Mouse (Mus musculus) lung, embryonic 15.5 days (tissue): ENCODE data around the gene Pfkp. TPM values are rescaled to one million over a fixed set of nuclear protein-coding genes. Genes with fewer than 3 reads are reported as not detected.

Source experiments
- ATAC-seq: fragments of 200-750 bp; cut with Nextera tagmentation; 2 replicates; pipeline ENCODE4 v1.8.0; 2017; ENCODE audit warnings: moderate number of reproducible peaks, borderline replicate concordance; ENCODE audit not compliant: low FRiP score, low TSS enrichment; ENCODE audit errors: extremely low read depth
- H3K27ac ChIP-seq: fragments of 300-500 bp; sonication (generic); 2 replicates; pipeline ENCODE4 v1.5.1; 2015; ENCODE audit warnings: moderate library complexity, mild to moderate bottlenecking, inconsistent platforms
- H3K27me3 ChIP-seq: fragments of 300-500 bp; sonication (generic); 2 replicates; pipeline ENCODE4 v1.6.1; 2015; ENCODE audit warnings: inconsistent platforms
- H3K36me3 ChIP-seq: fragments of 300-500 bp; sonication (generic); 2 replicates; pipeline ENCODE4 v1.6.1; 2015; ENCODE audit warnings: inconsistent platforms
- H3K4me1 ChIP-seq: fragments of 300-500 bp; sonication (generic); 2 replicates; pipeline ENCODE4 v1.6.1; 2015; ENCODE audit warnings: inconsistent platforms
- H3K4me2 ChIP-seq: fragments of 300-500 bp; sonication (generic); 2 replicates; pipeline ENCODE4 v1.6.1; 2015; ENCODE audit warnings: inconsistent platforms, mild to moderate bottlenecking, moderate library complexity
- H3K4me3 ChIP-seq: fragments of 300-500 bp; sonication (generic); 2 replicates; pipeline ENCODE4 v1.5.1; 2015; ENCODE audit warnings: mild to moderate bottlenecking, inconsistent platforms
- H3K9ac ChIP-seq: fragments of 300-500 bp; sonication (generic); 2 replicates; pipeline ENCODE4 v1.6.1; 2015; ENCODE audit warnings: inconsistent platforms
- H3K9me3 ChIP-seq: fragments of 300-500 bp; sonication (generic); 2 replicates; pipeline ENCODE4 v1.6.1; 2016; ENCODE audit warnings: inconsistent platforms
- whole genome bisulfite sequencing: fragments of 180-500 bp; shearing (Covaris S2); methylation state at CpG from one replicate; pipeline ENCODE4 v1.1.7; 2015; 5-methylcytosine and 5-hydroxymethylcytosine counted together
- polyA plus RNA-seq: library from polyadenylated mRNA; unstranded; fragments of >200 nt; fragmentation: Nextera tagmentation; extraction: Ambion mirVana; gene quantifications from 2 replicates; pipeline ENCODE4 v1.2.1, GENCODE M21; 2015

Gene Pfkp
- polyA plus RNA-seq, 1 experiment from 2014 or later, result 31.2 TPM

DNA sequence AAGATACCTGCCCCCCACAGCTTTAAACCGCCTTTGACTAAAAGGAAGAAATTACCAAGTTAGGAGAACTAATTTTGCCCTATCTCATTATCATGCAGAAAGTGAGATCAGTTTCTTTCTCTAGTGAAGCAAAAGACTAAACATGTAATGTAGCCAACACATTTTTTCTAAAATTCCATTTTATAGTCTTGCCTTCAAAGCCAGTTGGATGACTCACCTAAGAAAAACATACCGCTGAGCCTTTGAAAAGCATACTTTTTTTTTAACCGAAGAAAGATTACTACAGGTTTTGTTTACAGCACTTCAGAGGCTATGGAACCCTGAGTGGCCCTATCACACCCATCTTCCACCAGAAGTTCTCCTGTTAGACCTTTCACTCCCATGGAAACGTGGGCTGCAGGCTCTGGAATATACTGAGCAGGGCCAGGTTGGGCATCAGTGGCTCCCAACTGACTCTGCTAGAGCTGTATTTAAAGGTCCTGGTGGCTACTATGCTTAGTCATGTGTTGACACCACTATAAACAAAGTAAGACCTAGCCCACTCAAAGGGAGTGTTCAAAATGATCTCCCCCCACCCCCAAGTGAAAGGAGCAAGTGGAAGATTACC, 22.0 kb downstream of the Pfkp start:
- Histone ChIP-seq H3K9me3 (no peaks in the 10 kb centered on the region), H3K4me3 (no peak overlapping the region), H3K9ac (no peak overlapping the region), H3K4me2 (no peak overlapping the region), H3K36me3 (no peaks in the 10 kb centered on the region), H3K4me1 (no peaks in the 10 kb centered on the region), H3K27ac (no peak overlapping the region), H3K27me3 (no peaks in the 10 kb centered on the region)
- WGBS, result 56% methylated on average over 4 of the region's 4 CpGs
- no peak for ATAC-seq

DNA sequence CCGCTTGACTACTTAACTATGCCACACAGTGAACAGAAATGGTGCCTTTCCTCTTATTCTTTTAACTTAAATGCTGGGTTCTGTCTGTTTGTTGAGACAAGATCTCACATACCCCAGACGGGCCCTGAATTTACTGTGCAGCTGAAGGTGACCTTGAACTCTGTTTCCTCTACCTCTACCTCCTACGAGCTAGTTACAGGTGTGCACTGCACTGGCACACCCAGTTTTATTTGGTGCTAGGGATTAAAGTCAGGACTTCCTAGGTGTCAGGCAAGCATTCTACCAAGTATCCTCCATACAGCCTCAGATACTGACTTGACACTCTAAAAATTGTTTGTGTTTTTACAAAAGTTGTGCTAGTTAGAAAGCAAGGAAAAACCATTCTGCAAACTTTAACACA, 22.6 kb downstream of the Pfkp start:
- no peak overlapping the region for H3K9ac ChIP-seq
- no peak overlapping the region for H3K4me3 ChIP-seq
- H3K9me3 ChIP-seq, result no peaks in the 10 kb centered on the region
- no peaks in the 10 kb centered on the region for H3K36me3 ChIP-seq
- 64% methylated on average over 3 of the region's 3 CpGs for WGBS
- H3K27ac ChIP-seq, result no peak overlapping the region
- no peaks in the 10 kb centered on the region for H3K4me1 ChIP-seq
- H3K4me2 ChIP-seq, result no peak overlapping the region
- no peak for ATAC-seq
- no peaks in the 10 kb centered on the region for H3K27me3 ChIP-seq

DNA sequence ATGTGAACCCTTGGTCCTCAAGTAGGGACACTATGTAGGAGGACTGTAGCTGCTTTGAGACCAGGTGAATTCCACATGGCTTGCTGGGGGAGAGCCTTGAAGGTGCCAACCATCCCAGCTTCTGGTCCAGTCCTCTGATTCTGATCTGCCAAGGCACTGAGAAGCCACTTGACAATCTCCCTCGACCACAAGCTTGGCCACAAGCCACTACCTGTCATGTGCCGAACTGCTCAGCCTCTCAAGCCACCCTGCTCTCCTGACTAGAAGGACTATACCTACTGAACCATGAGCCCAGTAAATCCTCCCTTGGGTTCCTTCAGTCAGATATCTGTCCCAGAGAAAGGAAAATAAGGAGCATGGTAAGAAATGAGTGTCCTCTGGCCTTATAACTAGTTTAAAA, 24.0 kb downstream of the Pfkp start:
- Histone ChIP-seq H3K4me3 (no peak overlapping the region), H3K36me3 (no peaks in the 10 kb centered on the region), H3K4me1 (no peaks in the 10 kb centered on the region), H3K9ac (no peak overlapping the region), H3K9me3 (no peaks in the 10 kb centered on the region), H3K4me2 (no peak overlapping the region), H3K27ac (no peak overlapping the region), H3K27me3 (no peaks in the 10 kb centered on the region)
- 52% methylated on average over 2 of the region's 2 CpGs for WGBS
- ATAC-seq, result no peak

DNA sequence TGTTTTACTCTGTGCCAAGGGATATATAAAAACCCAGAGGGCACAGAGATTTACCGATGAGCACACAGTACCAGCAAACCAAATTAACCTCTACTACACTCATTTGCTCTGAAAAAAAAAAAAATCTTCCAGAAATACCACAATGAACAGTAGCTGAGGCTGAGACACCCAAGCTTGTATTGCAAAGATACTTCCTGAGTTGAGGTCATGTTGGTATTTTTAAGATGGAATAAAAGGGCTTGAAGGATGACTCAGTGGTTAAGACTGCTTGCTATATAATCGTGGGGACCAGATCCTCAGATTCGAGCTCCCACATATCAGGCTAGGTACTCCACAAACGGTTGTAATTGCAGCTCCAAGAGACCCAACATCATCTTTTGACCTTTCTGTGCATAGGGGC, 24.5 kb downstream of the Pfkp start:
- H3K9me3 ChIP-seq, result no peaks in the 10 kb centered on the region
- no peak for ATAC-seq
- no peak overlapping the region for H3K9ac ChIP-seq
- WGBS, result 74% methylated on average over 4 of the region's 4 CpGs
- H3K4me2 ChIP-seq, result no peak overlapping the region
- H3K4me3 ChIP-seq, result no peak overlapping the region
- no peaks in the 10 kb centered on the region for H3K27me3 ChIP-seq
- H3K4me1 ChIP-seq, result no peaks in the 10 kb centered on the region
- H3K36me3 ChIP-seq, result no peaks in the 10 kb centered on the region
- H3K27ac ChIP-seq, result no peak overlapping the region

DNA sequence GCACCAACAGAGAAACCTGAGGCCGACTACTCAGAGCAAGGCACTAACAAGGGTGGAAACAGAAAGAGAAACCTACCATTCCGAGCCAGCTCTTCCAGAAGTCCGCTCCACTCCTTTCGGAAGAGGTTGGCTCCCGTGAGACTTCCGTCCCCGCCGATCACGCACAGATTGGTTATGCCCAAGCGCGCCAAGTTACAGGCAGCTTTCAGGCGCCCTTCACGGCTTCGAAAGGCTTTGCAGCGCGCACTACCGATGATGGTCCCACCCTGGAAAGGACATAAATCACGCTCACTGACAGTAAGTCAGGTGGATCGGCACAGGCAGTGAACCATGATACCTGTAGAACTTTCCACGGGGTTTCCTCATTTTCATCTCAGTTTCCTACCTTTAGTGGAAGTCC, 26.7 kb downstream of the Pfkp start:
- 95% methylated on average over 20 of the region's 20 CpGs for WGBS
- Histone ChIP-seq H3K9ac (no peak overlapping the region), H3K4me1 (no peaks in the 10 kb centered on the region), H3K27me3 (no peaks in the 10 kb centered on the region), H3K36me3 (no peaks in the 10 kb centered on the region), H3K4me3 (no peak overlapping the region), H3K9me3 (no peaks in the 10 kb centered on the region), H3K27ac (no peak overlapping the region), H3K4me2 (no peak overlapping the region)
- ATAC-seq, result no peak

DNA sequence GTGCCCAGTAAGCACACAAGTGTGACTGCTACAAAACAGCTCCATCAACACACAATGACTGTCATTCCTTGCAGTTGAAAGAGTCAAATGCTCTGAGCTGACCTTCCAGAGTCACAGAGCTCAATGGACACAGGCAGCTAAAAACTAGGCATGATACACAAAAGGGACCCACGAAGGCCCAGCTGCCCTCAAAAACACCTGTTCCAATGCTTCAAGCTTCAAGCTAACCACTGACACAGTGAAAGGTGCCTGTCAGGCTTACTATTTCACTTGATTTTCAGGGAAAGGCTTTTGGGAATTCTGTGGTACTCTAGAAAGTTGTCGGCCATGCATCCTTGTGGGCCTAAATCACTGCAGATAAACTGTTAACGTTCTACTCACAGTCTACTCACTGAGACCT, 28.3 kb downstream of the Pfkp start:
- Histone ChIP-seq H3K4me3 (no peak overlapping the region), H3K4me1 (no peaks in the 10 kb centered on the region), H3K9ac (no peak overlapping the region), H3K27ac (no peak overlapping the region), H3K9me3 (no peaks in the 10 kb centered on the region), H3K36me3 (no peaks in the 10 kb centered on the region), H3K27me3 (no peaks in the 10 kb centered on the region), H3K4me2 (no peak overlapping the region)
- WGBS, result 76% methylated on average over 3 of the region's 3 CpGs
- ATAC-seq, result no peak

DNA sequence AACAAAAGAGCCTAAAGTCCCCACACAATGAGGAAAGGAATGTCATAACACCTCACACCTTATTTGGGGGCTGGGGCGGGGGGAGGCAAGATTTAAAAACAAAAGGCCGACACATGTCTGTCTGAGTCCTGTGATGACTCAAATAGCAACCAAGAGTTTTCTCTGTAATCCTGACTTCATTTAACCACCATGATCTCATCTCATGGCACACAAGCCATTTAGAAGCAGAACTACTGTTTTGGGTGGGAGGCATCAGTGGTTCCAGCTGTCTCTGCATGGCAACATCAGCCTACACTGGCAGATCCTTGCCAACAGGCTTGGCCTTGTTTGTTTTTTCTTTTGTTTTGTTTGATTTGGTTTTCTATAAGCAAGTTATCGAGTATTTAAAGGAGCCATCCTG, 29.9 kb downstream of the Pfkp start:
- Histone ChIP-seq H3K4me2 (no peak overlapping the region), H3K27ac (no peak overlapping the region), H3K9me3 (no peaks in the 10 kb centered on the region), H3K9ac (no peak overlapping the region), H3K27me3 (no peaks in the 10 kb centered on the region), H3K36me3 (no peaks in the 10 kb centered on the region), H3K4me3 (no peak overlapping the region), H3K4me1 (no peaks in the 10 kb centered on the region)
- 89% methylated on average over 3 of the region's 3 CpGs for WGBS
- ATAC-seq, result no peak

DNA sequence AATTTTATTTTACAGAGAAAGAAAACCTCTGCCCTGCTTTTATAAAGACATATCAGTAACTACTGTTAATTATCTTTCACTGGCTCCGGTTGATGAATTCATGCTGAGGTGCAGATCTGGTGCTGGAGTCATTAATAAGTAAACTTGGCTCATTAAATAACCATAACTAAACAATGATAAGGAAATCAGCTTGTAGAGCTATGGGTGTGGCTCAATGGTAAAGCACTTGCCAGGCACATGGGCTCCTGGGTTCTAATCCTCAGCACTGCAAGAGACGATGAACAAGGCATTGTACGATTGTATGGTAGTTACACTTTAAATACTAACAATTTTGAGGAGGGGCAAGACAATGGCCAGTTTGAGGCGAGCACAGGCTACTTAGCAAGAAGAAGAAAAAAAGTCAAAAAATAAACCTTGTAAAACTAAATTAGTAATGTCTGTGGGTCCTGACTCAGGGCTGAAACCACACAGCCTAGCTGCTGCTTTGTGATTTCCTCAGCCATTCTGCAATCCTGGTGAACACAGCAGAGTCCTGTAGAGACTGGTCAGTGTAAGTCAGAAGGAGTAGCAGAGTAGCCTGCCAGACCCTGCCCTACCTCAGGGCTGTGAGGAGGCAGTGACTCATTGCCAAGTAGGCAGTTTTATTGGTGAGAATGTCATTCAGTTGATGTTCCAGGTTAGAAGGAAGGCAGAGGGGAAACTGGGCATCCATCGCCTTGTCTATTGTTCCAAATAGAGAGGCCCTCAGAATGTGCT, 34.7 kb downstream of the Pfkp start:
- Histone ChIP-seq H3K4me3 (no peak overlapping the region), H3K9me3 (no peaks in the 10 kb centered on the region), H3K27ac (no peak overlapping the region), H3K4me2 (no peak overlapping the region), H3K9ac (no peak overlapping the region), H3K27me3 (no peaks in the 10 kb centered on the region), H3K36me3 (no peaks in the 10 kb centered on the region), H3K4me1 (no peaks in the 10 kb centered on the region)
- no peak for ATAC-seq
- 84% methylated on average over 5 of the region's 5 CpGs for WGBS

DNA sequence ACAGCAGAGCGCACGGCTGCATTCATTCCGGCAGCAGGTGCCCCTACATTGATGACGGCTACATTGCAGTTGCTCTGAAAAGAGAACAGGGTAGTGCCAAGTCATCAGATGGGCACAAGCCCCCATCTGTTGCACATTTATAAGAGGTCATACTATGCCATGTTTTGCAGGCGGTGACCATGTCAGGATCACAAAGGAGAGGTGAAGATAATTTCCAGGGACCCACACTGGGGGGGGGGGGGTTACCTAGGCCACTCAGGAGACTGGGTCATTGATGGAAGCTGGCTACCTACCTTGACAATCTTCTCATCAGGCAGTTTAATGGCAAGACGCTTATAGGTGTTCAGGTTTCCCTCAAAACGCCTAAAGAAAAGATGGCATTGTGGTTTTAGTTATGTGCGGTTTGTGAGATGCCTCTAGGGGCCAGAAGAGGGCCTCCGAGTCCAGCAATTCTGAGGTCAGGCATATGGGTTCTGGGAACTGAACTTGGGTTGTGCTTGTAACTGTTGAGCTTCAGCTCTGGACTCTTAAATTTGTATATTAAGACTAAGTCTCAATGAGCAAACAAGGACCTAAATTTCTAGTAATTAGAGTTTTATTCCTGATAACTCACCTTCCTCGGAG, 45.7 kb downstream of the Pfkp start:
- no peak overlapping the region for H3K4me2 ChIP-seq
- no peaks in the 10 kb centered on the region for H3K4me1 ChIP-seq
- H3K27me3 ChIP-seq, result no peaks in the 10 kb centered on the region
- no peak overlapping the region for H3K27ac ChIP-seq
- H3K36me3 ChIP-seq, result no peaks in the 10 kb centered on the region
- ATAC-seq, result no peak
- no peaks in the 10 kb centered on the region for H3K9me3 ChIP-seq
- 80% methylated on average over 10 of the region's 10 CpGs for WGBS
- no peak overlapping the region for H3K9ac ChIP-seq
- no peak overlapping the region for H3K4me3 ChIP-seq

DNA sequence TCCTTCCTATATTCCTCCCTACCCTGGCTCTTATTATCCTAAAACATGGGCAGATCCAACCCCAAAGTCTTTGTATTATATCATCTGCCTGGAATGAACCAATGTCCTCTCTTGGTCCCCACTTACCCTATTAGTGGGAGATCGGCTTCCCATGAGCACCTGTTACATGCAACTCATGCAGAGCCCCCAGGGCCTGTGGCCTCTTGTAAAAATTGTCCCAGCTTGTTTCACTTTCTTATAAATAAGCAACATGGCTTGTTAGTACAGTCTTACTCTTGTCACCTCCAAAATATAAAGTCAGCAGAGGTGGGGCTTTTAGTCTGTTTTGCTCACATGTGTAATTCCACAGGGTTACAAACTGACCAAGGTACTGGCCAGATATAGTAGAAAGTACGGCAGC, 46.9 kb downstream of the Pfkp start:
- no peak overlapping the region for H3K27ac ChIP-seq
- no peaks in the 10 kb centered on the region for H3K4me1 ChIP-seq
- no peaks in the 10 kb centered on the region for H3K36me3 ChIP-seq
- no peak overlapping the region for H3K9ac ChIP-seq
- WGBS, result 70% methylated on average over 2 of the region's 2 CpGs
- no peak for ATAC-seq
- H3K9me3 ChIP-seq, result no peaks in the 10 kb centered on the region
- H3K27me3 ChIP-seq, result no peaks in the 10 kb centered on the region
- no peak overlapping the region for H3K4me2 ChIP-seq
- no peak overlapping the region for H3K4me3 ChIP-seq

DNA sequence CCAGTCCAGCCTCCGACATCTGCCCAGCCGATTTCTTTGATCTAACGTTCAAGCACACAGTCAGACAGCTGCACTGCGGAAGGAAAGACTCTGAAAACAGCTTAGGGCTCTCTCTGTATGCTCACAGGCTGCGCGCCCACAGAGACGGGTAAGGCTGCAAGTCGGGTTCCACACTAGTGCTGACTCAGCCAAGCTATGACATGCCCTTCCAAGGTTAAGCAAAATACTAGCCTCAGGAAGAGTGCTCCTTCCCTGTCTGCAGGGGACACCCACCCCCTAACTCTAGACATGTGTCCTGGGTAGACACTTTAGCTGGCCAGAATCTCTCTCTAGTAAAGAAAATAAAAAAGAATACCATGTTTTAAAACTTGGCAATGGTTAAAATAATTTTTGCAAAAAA, 48.0 kb downstream of the Pfkp start:
- Histone ChIP-seq H3K36me3 (no peaks in the 10 kb centered on the region), H3K9me3 (no peaks in the 10 kb centered on the region), H3K27me3 (no peaks in the 10 kb centered on the region), H3K4me2 (no peak overlapping the region), H3K4me1 (no peaks in the 10 kb centered on the region), H3K27ac (no peak overlapping the region), H3K4me3 (no peak overlapping the region), H3K9ac (no peak overlapping the region)
- WGBS, result 78% methylated on average over 8 of the region's 8 CpGs
- ATAC-seq, result no peak

DNA sequence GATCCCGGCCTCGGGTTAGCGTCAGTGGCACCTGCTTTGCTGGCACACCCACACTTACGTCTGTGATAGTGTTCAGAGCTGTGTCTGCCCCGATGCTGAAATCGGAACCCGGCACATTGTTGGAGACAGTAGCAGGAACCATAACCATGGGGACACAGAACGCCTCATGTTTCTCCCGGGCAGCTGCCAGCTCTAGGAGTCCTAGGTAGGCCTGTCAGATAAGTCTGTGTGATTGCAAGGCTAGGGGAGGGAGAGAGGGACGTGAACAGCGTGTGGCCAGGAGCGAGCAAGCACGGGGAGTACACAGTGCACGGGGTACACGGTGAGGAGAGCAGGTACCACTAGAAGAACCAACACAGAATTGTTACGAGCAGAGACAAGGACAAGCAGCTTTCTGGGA, 50.8 kb downstream of the Pfkp start:
- Histone ChIP-seq H3K4me1 (no peaks in the 10 kb centered on the region), H3K27me3 (no peaks in the 10 kb centered on the region), H3K36me3 (no peaks in the 10 kb centered on the region), H3K9me3 (no peaks in the 10 kb centered on the region), H3K4me3 (no peak overlapping the region), H3K27ac (no peak overlapping the region), H3K4me2 (no peak overlapping the region), H3K9ac (no peak overlapping the region)
- WGBS, result 77% methylated on average over 16 of the region's 16 CpGs
- no peak for ATAC-seq
